Mouse (Mus musculus): ENCODE data around the gene Nat8f3.
"Not testable (repeated sequence)": the region's sequence is repeated elsewhere in the genome, so short reads cannot be mapped to it uniquely, and the experiment has no call there.

Nat8f3 gene

DNA sequence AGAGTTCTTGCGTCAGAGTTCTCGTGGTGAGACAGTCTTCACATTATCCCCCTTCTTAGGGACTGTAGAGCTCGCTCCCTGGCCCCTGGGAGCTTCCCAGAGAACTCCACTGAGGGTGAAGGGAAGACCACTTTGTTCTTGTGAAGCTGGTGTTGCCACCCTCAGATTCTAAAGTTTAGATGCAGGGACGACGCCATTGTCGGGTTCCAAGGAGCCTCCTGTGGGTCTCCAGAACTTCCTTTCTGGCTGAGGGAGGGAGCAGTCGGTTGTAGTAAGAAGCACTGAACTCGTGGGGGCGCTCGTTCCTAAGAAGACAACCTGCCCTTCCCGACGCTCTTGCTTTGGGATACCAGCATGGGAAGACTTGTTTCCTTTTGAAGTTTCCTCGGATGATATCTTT lies at the start of gene Nat8f3:
TSS of gene Nat8f3 (minus strand) at position 223 of the 400 bp plus-strand sequence.
- peak; percentile 28 for DNase-seq

DNA sequence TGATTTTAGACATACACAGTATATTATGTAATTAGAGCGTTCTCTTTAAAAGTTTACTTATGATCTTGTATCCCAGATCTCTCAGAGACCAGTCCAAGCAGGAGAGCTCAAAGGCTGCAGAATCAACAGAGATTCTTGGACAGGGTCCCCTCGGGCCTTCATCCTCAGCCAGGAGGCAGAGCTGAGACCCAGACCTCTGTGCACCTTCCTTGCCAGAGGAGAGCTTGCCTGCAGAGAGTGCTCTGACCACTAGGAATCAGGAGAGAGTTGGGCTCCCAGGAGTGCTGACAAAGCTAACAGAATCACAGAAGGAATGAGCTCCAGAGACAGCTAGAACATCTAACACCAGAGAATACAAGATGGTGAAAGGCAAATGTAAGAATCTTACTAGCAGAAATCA lies 47.8 kb upstream of the Nat8f3 start:
- no peak for DNase-seq

DNA sequence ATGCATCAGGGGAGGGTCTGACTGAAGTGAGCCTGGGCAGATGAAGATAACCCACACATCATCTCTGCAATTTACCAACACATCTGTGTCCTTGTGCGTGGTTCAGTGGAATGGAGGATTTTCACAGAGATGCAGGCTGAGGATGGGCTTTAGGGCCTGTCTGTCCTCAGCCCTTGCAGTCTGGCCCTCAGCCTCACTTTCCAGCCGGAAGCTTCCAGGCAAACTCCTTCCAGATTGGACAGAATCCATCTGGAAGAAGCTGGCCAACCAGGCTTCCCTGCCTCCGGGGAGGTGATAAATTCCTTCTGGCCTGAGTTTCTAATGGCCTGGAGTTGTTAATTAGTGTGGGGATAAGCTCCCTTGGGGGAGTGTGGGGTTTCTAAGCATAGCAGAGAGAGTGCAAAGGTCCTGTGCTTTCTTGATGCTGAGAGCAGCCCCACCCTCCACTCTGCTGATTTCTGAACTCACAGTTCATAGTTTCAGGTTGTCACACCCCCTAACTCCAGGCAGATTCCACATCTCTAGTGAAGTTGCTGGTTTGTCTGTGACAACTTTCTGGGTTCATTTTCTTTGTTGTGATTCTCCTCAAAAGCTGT lies 45.5 kb upstream of the Nat8f3 start:
- not testable (repeated sequence) for DNase-seq

DNA sequence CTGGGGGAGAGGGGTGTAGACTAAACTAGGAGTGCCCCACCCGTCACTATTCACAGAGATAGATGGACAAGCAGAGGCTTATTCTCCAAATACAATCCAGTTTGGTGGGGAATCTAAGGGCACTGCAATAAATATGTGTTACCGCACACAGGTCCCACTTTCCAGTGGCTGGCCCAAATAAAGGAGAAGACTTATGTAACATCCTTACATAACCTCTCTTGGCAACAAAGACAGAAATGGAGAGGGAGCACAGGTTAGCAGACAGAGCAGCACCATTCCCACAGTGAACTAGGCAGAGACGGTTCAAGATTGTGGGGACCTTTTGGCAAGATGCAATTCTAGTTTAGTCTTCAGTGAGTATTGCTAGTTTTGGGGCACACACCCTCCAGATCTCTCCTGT lies 45.0 kb upstream of the Nat8f3 start:
- not testable (repeated sequence) for DNase-seq

DNA sequence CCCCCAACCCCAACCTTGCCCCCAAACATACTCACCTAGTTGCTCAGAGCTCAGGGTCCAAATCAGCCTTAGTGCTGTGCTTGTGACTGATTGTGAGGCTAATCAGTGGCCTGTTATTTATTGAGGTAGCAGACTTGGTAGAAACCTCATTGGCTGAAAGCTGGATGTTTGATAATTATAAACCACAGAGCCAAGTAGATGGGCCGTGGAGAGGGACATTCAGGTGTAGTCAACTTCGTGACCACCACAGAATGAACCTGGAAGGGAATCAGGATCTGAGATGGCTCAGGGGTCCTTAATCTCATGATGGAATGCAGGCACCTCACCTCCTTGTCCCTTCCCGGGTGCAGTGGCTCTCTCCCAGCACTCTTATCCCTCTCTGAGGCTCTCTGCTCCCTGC lies 44.2 kb upstream of the Nat8f3 start:
- not testable (repeated sequence) for DNase-seq

DNA sequence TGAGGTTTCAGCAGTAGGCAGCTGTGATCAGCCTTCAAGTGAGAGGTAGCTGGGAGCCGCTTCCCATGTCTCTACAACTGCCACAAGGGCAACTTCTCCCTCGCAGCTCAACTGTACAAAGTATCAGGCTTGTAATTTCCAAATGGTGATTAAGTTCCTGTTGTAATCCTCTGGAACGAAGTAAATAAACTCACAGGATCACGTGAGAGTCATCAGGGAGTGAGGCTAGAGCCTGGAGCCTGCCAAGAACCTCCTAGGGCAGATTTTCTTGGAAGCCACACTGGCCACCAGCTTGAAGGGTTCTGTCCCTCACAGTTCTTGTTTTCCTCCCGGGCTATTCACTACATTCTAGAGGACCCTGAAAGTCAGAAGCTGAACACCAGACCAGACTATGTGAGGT lies 37.6 kb upstream of the Nat8f3 start:
- not testable (repeated sequence) for DNase-seq

DNA sequence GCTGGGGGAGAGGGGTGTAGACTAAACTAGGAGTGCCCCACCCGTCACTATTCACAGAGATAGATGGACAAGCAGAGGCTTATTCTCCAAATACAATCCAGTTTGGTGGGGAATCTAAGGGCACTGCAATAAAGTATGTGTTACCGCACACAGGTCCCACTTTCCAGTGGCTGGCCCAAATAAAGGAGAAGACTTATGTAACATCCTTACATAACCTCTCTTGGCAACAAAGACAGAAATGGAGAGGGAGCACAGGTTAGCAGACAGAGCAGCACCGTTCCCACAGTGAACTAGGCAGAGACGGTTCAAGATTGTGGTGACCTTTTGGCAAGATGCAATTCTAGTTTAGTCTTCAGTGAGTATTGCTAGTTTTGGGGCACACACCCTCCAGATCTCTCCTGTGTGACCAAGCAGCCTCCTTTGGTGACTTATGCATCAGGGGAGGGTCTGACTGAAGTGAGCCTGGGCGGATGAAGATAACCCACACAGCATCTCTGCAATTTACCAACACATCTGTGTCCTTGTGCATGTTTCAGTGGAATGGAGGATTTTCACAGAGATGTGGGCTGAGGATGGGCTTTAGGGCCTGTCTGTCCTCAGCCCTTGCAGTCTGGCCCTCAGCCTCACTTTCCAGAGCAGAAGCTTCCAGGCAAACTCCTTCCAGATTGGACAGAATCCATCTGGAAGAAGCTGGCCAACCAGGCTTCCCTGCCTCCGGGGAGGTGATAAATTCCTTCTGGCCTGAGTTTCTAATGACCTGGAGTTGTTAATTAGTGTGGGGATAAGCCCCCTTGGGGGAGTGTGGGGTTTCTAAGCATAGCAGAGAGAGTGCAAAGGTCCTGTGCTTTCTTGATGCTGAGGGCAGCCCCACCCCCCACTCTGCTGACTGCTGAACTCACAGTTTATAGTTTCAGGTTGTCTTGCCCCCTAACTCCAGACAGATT lies 2.2 kb downstream of the Nat8f3 start:
- DNase-seq: peak; percentile 11

DNA sequence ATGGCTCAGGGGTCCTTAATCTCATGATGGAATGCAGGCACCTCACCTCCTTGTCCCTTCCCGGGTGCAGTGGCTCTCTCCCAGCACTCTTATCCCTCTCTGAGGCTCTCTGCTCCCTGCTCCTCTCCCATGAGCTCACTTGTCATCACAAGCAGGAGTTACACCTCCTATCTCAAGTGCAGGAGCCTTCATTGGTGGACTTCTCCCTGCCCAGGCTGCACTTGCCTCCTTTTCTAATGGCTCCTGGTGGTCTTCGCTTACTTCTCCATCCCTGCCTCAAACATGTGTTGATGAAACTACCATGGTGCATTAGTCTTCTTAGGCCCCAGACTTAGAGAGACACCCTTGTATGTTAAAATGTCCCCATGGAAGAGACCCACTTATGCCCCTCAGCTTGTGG lies 2.9 kb downstream of the Nat8f3 start:
- DNase-seq: not testable (repeated sequence)

DNA sequence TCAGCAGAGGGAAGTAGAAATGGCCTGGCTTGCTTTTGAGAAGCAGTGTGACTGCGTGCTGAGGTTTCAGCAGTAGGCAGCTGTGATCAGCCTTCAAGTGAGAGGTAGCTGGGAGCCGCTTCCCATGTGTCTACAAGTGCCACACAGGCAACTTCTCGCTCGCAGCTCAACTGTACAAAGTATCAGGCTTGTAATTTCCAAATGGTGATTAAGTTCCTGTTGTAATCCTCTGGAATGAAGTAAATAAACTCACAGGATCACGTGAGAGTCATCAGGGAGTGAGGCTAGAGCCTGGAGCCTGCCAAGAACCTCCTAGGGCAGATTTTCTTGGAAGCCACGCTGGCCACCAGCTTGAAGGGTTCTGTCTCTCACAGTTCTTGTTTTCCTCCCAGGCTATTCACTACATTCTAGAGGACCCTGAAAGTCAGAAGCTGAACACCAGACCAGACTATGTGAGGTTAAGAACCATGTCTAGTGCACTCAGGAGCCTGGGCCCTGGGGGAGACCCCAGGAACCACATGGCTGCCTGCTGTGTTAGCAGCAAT lies 9.8 kb downstream of the Nat8f3 start:
- not testable (repeated sequence) for DNase-seq

DNA sequence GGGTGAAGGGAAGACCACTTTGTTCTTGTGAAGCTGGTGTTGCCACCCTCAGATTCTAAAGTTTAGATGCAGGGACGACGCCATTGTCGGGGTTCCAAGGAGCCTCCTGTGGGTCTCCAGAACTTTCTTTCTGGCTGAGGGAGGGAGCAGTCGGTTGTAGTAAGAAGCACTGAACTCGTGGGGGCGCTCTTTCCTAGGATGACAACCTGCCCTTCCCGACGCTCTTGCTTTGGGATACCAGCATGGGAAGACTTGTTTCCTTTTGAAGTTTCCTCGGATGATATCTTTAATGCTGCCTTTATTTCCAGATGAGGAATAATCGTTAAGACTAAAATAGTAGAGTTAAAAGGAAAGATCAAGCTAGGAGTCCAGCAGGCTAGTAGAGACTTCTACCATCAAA lies 52.4 kb downstream of the Nat8f3 start, which contains the start of gene Nat8f7:
TSS of gene Nat8f7 (minus strand) at position 101 of the 400 bp plus-strand sequence.
- not testable (repeated sequence) for DNase-seq

DNA sequence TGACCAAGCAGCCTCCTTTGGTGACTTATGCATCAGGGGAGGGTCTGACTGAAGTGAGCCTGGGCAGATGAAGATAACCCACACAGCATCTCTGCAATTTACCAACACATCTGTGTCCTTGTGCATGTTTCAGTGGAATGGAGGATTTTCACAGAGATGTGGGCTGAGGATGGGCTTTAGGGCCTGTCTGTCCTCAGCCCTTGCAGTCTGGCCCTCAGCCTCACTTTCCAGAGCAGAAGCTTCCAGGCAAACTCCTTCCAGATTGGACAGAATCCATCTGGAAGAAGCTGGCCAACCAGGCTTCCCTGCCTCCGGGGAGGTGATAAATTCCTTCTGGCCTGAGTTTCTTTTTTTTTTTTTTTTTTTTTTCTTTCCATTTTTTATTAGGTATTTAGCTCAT lies 55.9 kb downstream of the Nat8f3 start:
- DNase-seq: not testable (repeated sequence)

DNA sequence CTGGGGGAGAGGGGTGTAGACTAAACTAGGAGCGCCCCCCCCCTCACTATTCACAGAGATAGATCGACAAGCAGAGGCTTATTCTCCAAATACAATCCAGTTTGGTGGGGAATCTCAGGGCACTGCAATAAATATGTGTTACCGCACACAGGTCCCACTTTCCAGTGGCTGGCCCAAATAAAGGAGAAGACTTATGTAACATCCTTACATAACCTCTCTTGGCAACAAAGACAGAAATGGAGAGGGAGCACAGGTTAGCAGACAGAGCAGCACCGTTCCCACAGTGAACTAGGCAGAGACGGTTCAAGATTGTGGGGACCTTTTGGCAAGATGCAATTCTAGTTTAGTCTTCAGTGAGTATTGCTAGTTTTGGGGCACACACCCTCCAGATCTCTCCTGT lies 56.3 kb downstream of the Nat8f3 start:
- peak; percentile 16 for DNase-seq

DNA sequence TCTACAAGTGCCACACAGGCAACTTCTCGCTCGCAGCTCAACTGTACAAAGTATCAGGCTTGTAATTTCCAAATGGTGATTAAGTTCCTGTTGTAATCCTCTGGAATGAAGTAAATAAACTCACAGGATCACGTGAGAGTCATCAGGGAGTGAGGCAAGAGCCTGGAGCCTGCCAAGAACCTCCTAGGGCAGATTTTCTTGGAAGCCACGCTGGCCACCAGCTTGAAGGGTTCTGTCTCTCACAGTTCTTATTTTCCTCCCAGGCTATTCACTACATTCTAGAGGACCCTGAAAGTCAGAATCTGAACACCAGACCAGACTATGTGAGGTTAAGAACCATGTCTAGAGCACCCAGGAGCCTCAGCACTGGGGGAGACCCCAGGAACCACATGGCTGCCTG lies 63.6 kb downstream of the Nat8f3 start:
- not testable (repeated sequence) for DNase-seq
